Mouse (Mus musculus): ENCODE measurements around the gene Gm14139. TPM values are rescaled to one million over a fixed set of nuclear protein-coding genes. Genes with fewer than 3 reads are reported as not detected.

Gm14139 gene
- polyA plus RNA-seq (2012), result not detected in 2 replicates

GRCm38 (mm10) chr2:150181570-150181999 is at the start of gene Gm14139:
Gm14139 (plus strand) TSS chr2:150181755.

GRCm38 (mm10) chr2:150136435-150136897 is 45.1 kb upstream of the Gm14139 start, which contains the start of gene Zfp120:
Zfp120 (minus strand) TSS chr2:150136708.

GRCm38 (mm10) chr2:150179579-150179978 is 2.0 kb upstream of the Gm14139 start, which contains the start of gene Gm10770:
Gm10770 (minus strand) TSS chr2:150179679.

GRCm38 (mm10) chr2:150217600-150218362 is 36.2 kb downstream of the Gm14139 start, which contains the start of gene Zfp937:
Zfp937 (plus strand) TSS chr2:150218073.

Other genes starting within 250 kb of the Gm14139 start
- 0.19 and 0.29 TPM in 2 replicates for gene Zfp120, start 45.0 kb upstream of the Gm14139 start, polyA plus RNA-seq (2012)
- gene Gm10770, start 2.1 kb upstream of the Gm14139 start, polyA plus RNA-seq (2012), result not detected in 2 replicates
- 0.03 TPM in 1 of 2 replicates, not detected in the other for gene Zfp937, start 36.3 kb downstream of the Gm14139 start, polyA plus RNA-seq (2012)
- gene Gm21994, start 73.8 kb downstream of the Gm14139 start, polyA plus RNA-seq (2012), result 0.09 and 0.27 TPM in 2 replicates
- not detected in 2 replicates for gene Gm14124, start 75.8 kb downstream of the Gm14139 start, polyA plus RNA-seq (2012)
- gene Gm10130, start 141.9 kb downstream of the Gm14139 start, polyA plus RNA-seq (2012), result not detected in 2 replicates
- not detected in 2 replicates for gene 3300002I08Rik, start 181.0 kb downstream of the Gm14139 start, polyA plus RNA-seq (2012)

Data from megakaryocyte-erythroid progenitor cell, adult 5 weeks (primary cell).